Mouse (Mus musculus): ENCODE measurements around the gene Anks3.

GRCm38 (mm10) chr16:4920556-4920955, 43.4 kb downstream of the Anks3 start:
- TF ChIP-seq CTCF (IDR thresholded peaks at IDR 0.05; ENCODE audit: borderline replicate concordance, extremely low read depth, insufficient read depth, insufficient read length) (no peak), POLR2A (IDR thresholded peaks at IDR 0.05; ENCODE audit: borderline replicate concordance, extremely low read depth, insufficient read depth, insufficient read length, poor library complexity, severe bottlenecking) (no peak)
